Mouse (Mus musculus) adrenal gland, adult 2 months (tissue): ENCODE results near the gene Cyp8b1. TPM values are rescaled to one million over a fixed set of nuclear protein-coding genes. Genes with fewer than 3 reads are reported as not detected.

Experiments
- DNase-seq: peaks from one replicate; pipeline ENCODE4 v3.0.0; 2021
- long read RNA-seq: library from polyadenylated mRNA; stranded (forward); transcript quantifications from one replicate; pipeline ENCODE4 v2.0.0, GENCODE M21; 2021
- polyA plus RNA-seq: library from polyadenylated mRNA; depleted of rRNA; stranded (reverse); fragments of >200 nt; gene quantifications from 2 replicates; pipeline ENCODE4 v1.2.3, GENCODE M21; 2012; rRNA removed
- total RNA-seq, 2 experiments: library from RNA; stranded (reverse); gene quantifications; 2 replicates each; pipeline ENCODE4 v1.2.3; 2021

The Cyp8b1 gene
- under 1 TPM; 0.48 to 0.84 TPM for total RNA-seq
- 0.32 and 1.00 TPM in 2 replicates for polyA plus RNA-seq
- long read RNA-seq, partial matches to known transcripts, result 0 of 1 reads
- long read RNA-seq, other reads (novel, unspliced or antisense), result 0 of 1 reads

- DNase-seq, result peak; percentile 83
These were observed at the start of gene Cyp8b1 for GRCm38 (mm10) chr9:121916102-121916501. Gene Cyp8b1 (minus strand): TSS chr9:121916305.

- no peak for DNase-seq
These were observed 48.8 kb upstream of the Cyp8b1 start for GRCm38 (mm10) chr9:121964941-121965340.

GRCm38 (mm10) chr9:121959966-121960635, 44.0 kb upstream of the Cyp8b1 start:
- peak; percentile 61 for DNase-seq

GRCm38 (mm10) chr9:121952596-121952995, 36.5 kb upstream of the Cyp8b1 start:
- DNase-seq, result no peak

GRCm38 (mm10) chr9:121951114-121951423, 35.0 kb upstream of the Cyp8b1 start:
- DNase-seq, result no peak

GRCm38 (mm10) chr9:121950418-121951113, 34.5 kb upstream of the Cyp8b1 start, which contains the start of gene Fam198a:
Gene Fam198a (plus strand): TSS chr9:121950988.
- DNase-seq, result peak; percentile 92

GRCm38 (mm10) chr9:121948431-121948830, 32.3 kb upstream of the Cyp8b1 start:
- no peak for DNase-seq

- DNase-seq, result peak; percentile 72
These were observed 31.7 kb upstream of the Cyp8b1 start for GRCm38 (mm10) chr9:121947784-121948183.

- no peak for DNase-seq
These were observed 27.5 kb upstream of the Cyp8b1 start for GRCm38 (mm10) chr9:121943628-121944027.

- DNase-seq, result no peak
These were observed 26.9 kb upstream of the Cyp8b1 start for GRCm38 (mm10) chr9:121943005-121943404.

GRCm38 (mm10) chr9:121937944-121938355, 21.8 kb upstream of the Cyp8b1 start:
- no peak for DNase-seq

GRCm38 (mm10) chr9:121937451-121937864, 21.4 kb upstream of the Cyp8b1 start:
- no peak for DNase-seq

GRCm38 (mm10) chr9:121936952-121937351, 20.8 kb upstream of the Cyp8b1 start:
- no peak for DNase-seq

- no peak for DNase-seq
These were observed 18.8 kb upstream of the Cyp8b1 start for GRCm38 (mm10) chr9:121934856-121935255.

- DNase-seq, result no peak
These were observed 12.4 kb upstream of the Cyp8b1 start for GRCm38 (mm10) chr9:121928498-121928897.

GRCm38 (mm10) chr9:121927721-121928120, 11.6 kb upstream of the Cyp8b1 start:
- DNase-seq, result no peak

GRCm38 (mm10) chr9:121926634-121927405, 10.7 kb upstream of the Cyp8b1 start:
- DNase-seq, result no peak

GRCm38 (mm10) chr9:121925959-121926358, 9.9 kb upstream of the Cyp8b1 start:
- no peak for DNase-seq

- DNase-seq, result peak; percentile 35
These were observed 8.9 kb upstream of the Cyp8b1 start for GRCm38 (mm10) chr9:121924901-121925560.

- DNase-seq, result no peak
These were observed 7.8 kb upstream of the Cyp8b1 start for GRCm38 (mm10) chr9:121923906-121924305.

- no peak for DNase-seq
These were observed 7.3 kb upstream of the Cyp8b1 start for GRCm38 (mm10) chr9:121923443-121923842.

- peak; percentile 67 for DNase-seq
These were observed 3.0 kb upstream of the Cyp8b1 start for GRCm38 (mm10) chr9:121919027-121919501.
